Mouse (Mus musculus) liver, postnatal 0 days (tissue): Measurements from ENCODE around the gene Dnm3. TPM values are rescaled to one million over a fixed set of nuclear protein-coding genes. Genes with fewer than 3 reads are reported as not detected.

Source experiments
- ATAC-seq: fragments of 200-750 bp; cut with Nextera tagmentation; 2 replicates; pipeline ENCODE4 v1.8.0; 2017; ENCODE audit warnings: mild to moderate bottlenecking, moderate library complexity
- DNase-seq: peaks from one replicate; pipeline ENCODE4 v3.0.0-alpha.2; 2016
- H3K27ac ChIP-seq: fragments of 300-500 bp; sonication (generic); 2 replicates; pipeline ENCODE4 v1.5.1; 2014; ENCODE audit warnings: antibody characterized with exemption, moderate library complexity, mild to moderate bottlenecking, low read depth
- H3K27me3 ChIP-seq: fragments of 300-500 bp; sonication (generic); 2 replicates; pipeline ENCODE4 v1.6.1; 2014; ENCODE audit warnings: low read length, control low read depth, mixed read lengths; ENCODE audit not compliant: insufficient read depth
- H3K36me3 ChIP-seq: fragments of 300-500 bp; sonication (generic); replicated peaks from 2 replicates; pipeline ENCODE4 v1.6.1; 2014; ENCODE audit warnings: mild to moderate bottlenecking, control low read depth, low read length, moderate library complexity, mixed read lengths; ENCODE audit not compliant: insufficient read depth
- H3K4me1 ChIP-seq: fragments of 300-500 bp; sonication (generic); 2 replicates; pipeline ENCODE4 v1.6.1; 2014; ENCODE audit warnings: antibody characterized with exemption, mild to moderate bottlenecking, control low read depth; ENCODE audit not compliant: insufficient read depth
- H3K4me2 ChIP-seq: fragments of 300-500 bp; sonication (generic); 2 replicates; pipeline ENCODE4 v1.6.1; 2014; ENCODE audit warnings: low read depth, mild to moderate bottlenecking, low read length, moderate library complexity, mixed read lengths
- H3K4me3 ChIP-seq: fragments of 300-500 bp; sonication (generic); 2 replicates; pipeline ENCODE4 v1.5.1; 2014; ENCODE audit warnings: low read depth, low read length
- H3K9ac ChIP-seq: fragments of 300-500 bp; sonication (generic); replicated peaks from 2 replicates; pipeline ENCODE4 v1.6.1; 2014; ENCODE audit warnings: mild to moderate bottlenecking, moderate library complexity
- H3K9me3 ChIP-seq: fragments of 300-500 bp; sonication (generic); 2 replicates; pipeline ENCODE4 v1.6.1; 2016; ENCODE audit warnings: mild to moderate bottlenecking, control low read depth, low read length, mixed read lengths
- CTCF ChIP-seq: sonication (generic); IDR thresholded peaks from 2 replicates; pipeline ENCODE4 v1.5.1; 2016; ENCODE audit warnings: antibody characterized with exemption, low read depth
- EP300 ChIP-seq: IDR thresholded peaks from 2 replicates; pipeline ENCODE4 v1.6.1; 2016; ENCODE audit warnings: antibody characterized with exemption, low read depth, mild to moderate bottlenecking
- WGBS: fragments of 180-500 bp; shearing (Covaris S2); extraction: QIAGEN DNeasy Blood & Tissue Kit; methylation state at CpG from one replicate; pipeline ENCODE4 v1.1.7; 2014; ENCODE audit not compliant: insufficient replicate concordance; 5-methylcytosine and 5-hydroxymethylcytosine counted together
- polyA plus RNA-seq: library from polyadenylated mRNA; unstranded; fragments of >200 nt; fragmentation: Nextera tagmentation; extraction: Ambion mirVana; gene quantifications from 2 replicates; pipeline ENCODE4 v1.2.1, GENCODE M21; 2015

The Dnm3 gene
- polyA plus RNA-seq, 1 experiment from 2014 or later: 0.14 TPM

DNA sequence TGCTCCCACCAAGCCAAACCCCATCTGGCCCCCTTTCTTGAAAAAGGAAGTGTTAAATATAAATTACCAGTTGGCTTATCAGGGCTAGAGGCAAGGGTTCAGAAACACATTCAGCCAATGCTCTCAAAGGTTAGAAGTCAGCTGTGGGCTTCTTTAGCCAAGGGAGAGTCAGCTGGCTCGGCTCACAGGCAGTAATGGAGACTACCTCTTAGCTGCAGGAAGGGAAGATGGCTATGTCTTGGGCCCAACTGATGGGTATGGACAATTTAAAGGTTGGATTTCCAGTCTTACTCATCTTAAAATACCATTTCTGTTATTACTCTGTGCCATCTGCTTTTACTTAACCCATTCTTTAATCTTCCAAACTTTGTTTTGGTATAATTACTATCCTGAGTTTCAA lies 317.1 kb downstream of the Dnm3 start:
- DNase-seq: no peak
- Histone ChIP-seq H3K4me1 (no peaks in the 10 kb centered on the region), H3K9me3 (no peaks in the 10 kb centered on the region), H3K36me3 (no peaks in the 10 kb centered on the region), H3K9ac (no peak overlapping the region), H3K4me2 (no peak overlapping the region), H3K27me3 (no peaks in the 10 kb centered on the region), H3K27ac (no peak overlapping the region), H3K4me3 (no peak overlapping the region)
- TF ChIP-seq EP300 (no peak), CTCF (no peak)
- 36% methylated on average over 1 of the region's 1 CpGs for WGBS
- ATAC-seq: no peak

- WGBS: 61% methylated on average over 2 of the region's 2 CpGs
- ATAC-seq: no peak
- no peak for TF ChIP-seq CTCF
- no peak for TF ChIP-seq EP300
Measured at GRCm38 (mm10) chr1:162158486-162158885, 319.3 kb downstream of the Dnm3 start.

GRCm38 (mm10) chr1:162157659-162158058 lies 320.2 kb downstream of the Dnm3 start:
- TF ChIP-seq EP300: no peak
- TF ChIP-seq CTCF: no peak
- WGBS: 77% methylated on average over 5 of the region's 5 CpGs
- Histone ChIP-seq H3K36me3 (no peaks in the 10 kb centered on the region), H3K4me1 (no peaks in the 10 kb centered on the region), H3K27me3 (no peaks in the 10 kb centered on the region), H3K4me2 (no peak overlapping the region), H3K4me3 (no peak overlapping the region), H3K9me3 (no peaks in the 10 kb centered on the region), H3K9ac (no peak overlapping the region), H3K27ac (no peak overlapping the region)
- no peak for ATAC-seq
- DNase-seq: no peak

More at GRCm38 (mm10) chr1:162158486-162158885, 319.3 kb downstream of the Dnm3 start:
- Histone ChIP-seq H3K27ac (no peak overlapping the region), H3K27me3 (no peaks in the 10 kb centered on the region), H3K9me3 (no peaks in the 10 kb centered on the region), H3K4me1 (no peaks in the 10 kb centered on the region), H3K36me3 (no peaks in the 10 kb centered on the region), H3K9ac (no peak overlapping the region), H3K4me3 (no peak overlapping the region), H3K4me2 (no peak overlapping the region)
- no peak for DNase-seq

- H3K9me3 ChIP-seq: no peaks in the 10 kb centered on the region
- no peaks in the 10 kb centered on the region for H3K4me1 ChIP-seq
- no peak overlapping the region for H3K9ac ChIP-seq
- no peak for DNase-seq
- no peak for ATAC-seq
- no peak overlapping the region for H3K4me3 ChIP-seq
- H3K4me2 ChIP-seq: no peak overlapping the region
- H3K27me3 ChIP-seq: no peaks in the 10 kb centered on the region
- no peaks in the 10 kb centered on the region for H3K36me3 ChIP-seq
- H3K27ac ChIP-seq: no peak overlapping the region
- TF ChIP-seq EP300 (no peak), CTCF (no peak)
- 71% methylated on average over 5 of the region's 5 CpGs for WGBS
Measured at GRCm38 (mm10) chr1:162156873-162157272, 321.0 kb downstream of the Dnm3 start.

GRCm38 (mm10) chr1:162155546-162155945 lies 322.3 kb downstream of the Dnm3 start:
- no peaks in the 10 kb centered on the region for H3K36me3 ChIP-seq
- TF ChIP-seq EP300 (no peak), CTCF (no peak)
- H3K27me3 ChIP-seq: no peaks in the 10 kb centered on the region
- H3K4me1 ChIP-seq: no peaks in the 10 kb centered on the region
- DNase-seq (no peak), ATAC-seq (no peak)
- no peak overlapping the region for H3K9ac ChIP-seq
- no peak overlapping the region for H3K27ac ChIP-seq
- H3K4me3 ChIP-seq: no peak overlapping the region
- WGBS: 79% methylated on average over 3 of the region's 3 CpGs
- H3K9me3 ChIP-seq: no peaks in the 10 kb centered on the region
- H3K4me2 ChIP-seq: no peak overlapping the region

DNA sequence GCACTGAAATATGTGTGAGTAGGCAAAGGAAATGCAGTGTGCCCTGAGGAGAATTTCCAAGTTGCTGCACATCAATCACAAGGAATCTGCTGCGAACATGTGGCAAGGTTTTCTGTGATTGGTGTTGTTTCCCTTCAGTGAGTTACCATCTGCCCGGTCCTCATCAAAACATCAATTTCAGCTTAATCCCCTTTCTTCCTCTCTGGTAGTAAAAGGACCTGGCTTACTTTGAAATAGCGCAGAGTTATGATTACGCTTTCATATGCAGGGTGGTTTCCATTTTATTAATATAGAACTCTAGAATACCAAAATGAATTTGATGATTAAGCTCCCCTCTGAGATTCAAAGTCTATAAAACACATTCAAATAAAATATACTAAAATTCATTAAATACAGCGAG lies 324.7 kb downstream of the Dnm3 start:
- no peak overlapping the region for H3K4me2 ChIP-seq
- no peak overlapping the region for H3K9ac ChIP-seq
- H3K4me1 ChIP-seq: no peaks in the 10 kb centered on the region
- no peaks in the 10 kb centered on the region for H3K27me3 ChIP-seq
- no peak overlapping the region for H3K27ac ChIP-seq
- no peak overlapping the region for H3K4me3 ChIP-seq
- no peaks in the 10 kb centered on the region for H3K9me3 ChIP-seq
- DNase-seq (no peak), ATAC-seq (no peak)
- TF ChIP-seq CTCF (no peak), EP300 (no peak)
- 83% methylated on average over 5 of the region's 5 CpGs for WGBS
- no peaks in the 10 kb centered on the region for H3K36me3 ChIP-seq

DNA sequence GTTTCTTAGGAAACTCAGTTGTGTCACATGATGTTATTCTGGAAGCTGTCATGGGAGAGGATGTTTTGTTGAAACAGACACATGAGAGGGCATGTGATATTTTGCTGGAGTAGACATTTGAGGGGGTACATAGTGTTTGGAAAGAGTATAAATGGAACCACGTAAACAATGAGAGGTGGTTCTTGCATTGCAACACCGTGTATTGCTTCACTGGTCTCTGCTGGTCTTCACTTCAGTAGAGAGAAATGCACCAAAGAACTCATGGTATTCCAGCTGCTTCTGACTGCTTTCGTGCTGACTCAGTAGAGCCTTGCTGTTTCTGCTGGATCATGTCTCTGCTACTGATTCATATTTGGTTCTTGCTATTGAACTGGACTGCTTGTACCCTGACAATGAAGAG lies 328.1 kb downstream of the Dnm3 start:
- Histone ChIP-seq H3K4me2 (no peak overlapping the region), H3K4me1 (no peaks in the 10 kb centered on the region), H3K9me3 (no peaks in the 10 kb centered on the region), H3K27ac (no peak overlapping the region), H3K9ac (no peak overlapping the region), H3K4me3 (no peak overlapping the region), H3K27me3 (no peaks in the 10 kb centered on the region), H3K36me3 (no peaks in the 10 kb centered on the region)
- DNase-seq: no peak
- 69% methylated on average over 3 of the region's 3 CpGs for WGBS
- ATAC-seq: peak; percentile 64
- TF ChIP-seq EP300 (0 out of 2 replicates have a peak, but pooled peaks have one; percentile 28), CTCF (no peak)
